Mouse (Mus musculus) adrenal gland, postnatal 4 days (tissue): ENCODE results near the gene Akap7. TPM values are rescaled to one million over a fixed set of nuclear protein-coding genes. Genes with fewer than 3 reads are reported as not detected.

ENCODE experiments used
- DNase-seq, 2 experiments: peaks; one replicate each; pipeline ENCODE4 v3.0.0; 2021 to 2022; ENCODE audit warnings: low spot score in 2 of 2, mixed read lengths in 2 of 2
- total RNA-seq, 2 experiments: library from RNA; stranded (reverse); gene quantifications; 2 replicates each; pipeline ENCODE4 v1.2.3; 2021

The Akap7 gene
- total RNA-seq, 2 experiments from 2014 or later = 87.9 to 104 TPM

- DNase-seq = no peak
Measured at GRCm38 (mm10) chr10:25140155-25140755, 167.4 kb downstream of the Akap7 start.

GRCm38 (mm10) chr10:25133581-25133980, 174.1 kb downstream of the Akap7 start:
- DNase-seq = no peak

GRCm38 (mm10) chr10:25128455-25128863, 179.2 kb downstream of the Akap7 start:
- DNase-seq = no peak

- DNase-seq = no peak
Measured at GRCm38 (mm10) chr10:25126035-25126434, 181.6 kb downstream of the Akap7 start.

- DNase-seq = no peak
Measured at GRCm38 (mm10) chr10:25120871-25121554, 186.7 kb downstream of the Akap7 start.

Other genes with a start within 250 kb of the Akap7 start
- gene Epb41l2, start 51.9 kb upstream of the Akap7 start, total RNA-seq = 100 to 1,000 TPM in 1 of 2 experiments, 10 to 100 TPM in 1; 99.1 to 109 TPM
- gene Smlr1, start 228.4 kb upstream of the Akap7 start, total RNA-seq = 1 to 10 TPM in 1 of 2 experiments, under 1 TPM in 1; 0.39 to 5.1 TPM